Mouse (Mus musculus): Measurements from ENCODE around the gene Psmb2. TPM values are rescaled to one million over a fixed set of nuclear protein-coding genes. Genes with fewer than 3 reads are reported as not detected.

Psmb2 gene
- polyA plus RNA-seq, 1 experiment, result 154 TPM

- Histone ChIP-seq H3K27me3 (ENCODE audit: control insufficient read depth, insufficient read depth, low read length) (peaks cover 58% of the 10 kb centered on the region), H3K4me3 (ENCODE audit: low read depth, low read length) (no peak overlapping the region), H3K4me1 (ENCODE audit: control insufficient read depth, insufficient read depth, insufficient read length, low read length) (peaks cover 8% of the 10 kb centered on the region), H3K27ac (ENCODE audit: insufficient read depth, low read depth, low read length) (no peak overlapping the region), H3K36me3 (ENCODE audit: control insufficient read depth, insufficient read depth, low read length) (no peaks in the 10 kb centered on the region)
- TF ChIP-seq CTCF (IDR thresholded peaks at IDR 0.05; ENCODE audit: extremely low read depth, insufficient read length, insufficient replicate concordance, low read depth, low read length), result no peak
- TF ChIP-seq POLR2A (IDR thresholded peaks at IDR 0.05; ENCODE audit: low read depth, low read length), result no peak
- WGBS, result 6% methylated on average over 18 of the region's 18 CpGs
Measured at GRCm38 (mm10) chr4:126732111-126732510, 54.7 kb downstream of the Psmb2 start.

GRCm38 (mm10) chr4:126732531-126733380, 55.3 kb downstream of the Psmb2 start:
- peaks cover 58% of the 10 kb centered on the region for H3K27me3 ChIP-seq (ENCODE audit: control insufficient read depth, insufficient read depth, low read length)
- TF ChIP-seq POLR2A (IDR thresholded peaks at IDR 0.05; ENCODE audit: low read depth, low read length) (no peak), CTCF (IDR thresholded peaks at IDR 0.05; ENCODE audit: extremely low read depth, insufficient read length, insufficient replicate concordance, low read depth, low read length) (no peak)
- peaks cover 8% of the 10 kb centered on the region for H3K4me1 ChIP-seq (ENCODE audit: control insufficient read depth, insufficient read depth, insufficient read length, low read length)
- H3K36me3 ChIP-seq (ENCODE audit: control insufficient read depth, insufficient read depth, low read length), result no peaks in the 10 kb centered on the region
- no peak overlapping the region for H3K4me3 ChIP-seq (ENCODE audit: low read depth, low read length)
- no peak overlapping the region for H3K27ac ChIP-seq (ENCODE audit: insufficient read depth, low read depth, low read length)
- whole genome bisulfite sequencing, result 7% methylated on average over 26 of the region's 26 CpGs

- peaks cover 8% of the 10 kb centered on the region for H3K4me1 ChIP-seq (ENCODE audit: control insufficient read depth, insufficient read depth, insufficient read length, low read length)
- H3K4me3 ChIP-seq (ENCODE audit: low read depth, low read length), result no peak overlapping the region
Measured at GRCm38 (mm10) chr4:126734001-126734603, 56.7 kb downstream of the Psmb2 start.

GRCm38 (mm10) chr4:126734700-126735381, 57.4 kb downstream of the Psmb2 start:
- Histone ChIP-seq H3K27me3 (ENCODE audit: control insufficient read depth, insufficient read depth, low read length) (peaks cover 55% of the 10 kb centered on the region), H3K27ac (ENCODE audit: insufficient read depth, low read depth, low read length) (no peak overlapping the region), H3K36me3 (ENCODE audit: control insufficient read depth, insufficient read depth, low read length) (no peaks in the 10 kb centered on the region), H3K4me1 (ENCODE audit: control insufficient read depth, insufficient read depth, insufficient read length, low read length) (peaks cover 8% of the 10 kb centered on the region), H3K4me3 (ENCODE audit: low read depth, low read length) (peak overlapping the region; percentile 26; the same call in 1 of the 2 replicates)
- 6% methylated on average over 51 of the region's 51 CpGs for WGBS
- TF ChIP-seq POLR2A (IDR thresholded peaks at IDR 0.05; ENCODE audit: low read depth, low read length) (no peak), CTCF (IDR thresholded peaks at IDR 0.05; ENCODE audit: extremely low read depth, insufficient read length, insufficient replicate concordance, low read depth, low read length) (no peak)

More at GRCm38 (mm10) chr4:126734001-126734603, 56.7 kb downstream of the Psmb2 start:
- H3K27ac ChIP-seq (ENCODE audit: insufficient read depth, low read depth, low read length), result no peak overlapping the region
- peaks cover 58% of the 10 kb centered on the region for H3K27me3 ChIP-seq (ENCODE audit: control insufficient read depth, insufficient read depth, low read length)
- TF ChIP-seq CTCF (IDR thresholded peaks at IDR 0.05; ENCODE audit: extremely low read depth, insufficient read length, insufficient replicate concordance, low read depth, low read length) (no peak), POLR2A (IDR thresholded peaks at IDR 0.05; ENCODE audit: low read depth, low read length) (no peak)
- 6% methylated on average over 16 of the region's 16 CpGs for WGBS
- H3K36me3 ChIP-seq (ENCODE audit: control insufficient read depth, insufficient read depth, low read length), result no peaks in the 10 kb centered on the region

GRCm38 (mm10) chr4:126735382-126736000, 58.1 kb downstream of the Psmb2 start:
- peak overlapping the region; percentile 26 for H3K4me3 ChIP-seq (ENCODE audit: low read depth, low read length)
- peaks cover 8% of the 10 kb centered on the region for H3K4me1 ChIP-seq (ENCODE audit: control insufficient read depth, insufficient read depth, insufficient read length, low read length)
- no peaks in the 10 kb centered on the region for H3K36me3 ChIP-seq (ENCODE audit: control insufficient read depth, insufficient read depth, low read length)
- TF ChIP-seq POLR2A (IDR thresholded peaks at IDR 0.05; ENCODE audit: low read depth, low read length) (no peak), CTCF (IDR thresholded peaks at IDR 0.05; ENCODE audit: extremely low read depth, insufficient read length, insufficient replicate concordance, low read depth, low read length) (no peak)
- WGBS, result 2% methylated on average over 62 of the region's 62 CpGs
- H3K27ac ChIP-seq (ENCODE audit: insufficient read depth, low read depth, low read length), result no peak overlapping the region
- peaks cover 55% of the 10 kb centered on the region for H3K27me3 ChIP-seq (ENCODE audit: control insufficient read depth, insufficient read depth, low read length)

GRCm38 (mm10) chr4:126736001-126736414, 58.6 kb downstream of the Psmb2 start, which contains the start of gene Tfap2e:
TSS of gene Tfap2e (minus strand) at chr4:126736240.
- no peak within 1 kb of the TSS for H3K27ac ChIP-seq (ENCODE audit: insufficient read depth, low read depth, low read length)
- peaks cover 51% of the 10 kb centered on the region for H3K27me3 ChIP-seq (ENCODE audit: control insufficient read depth, insufficient read depth, low read length)
- H3K36me3 ChIP-seq (ENCODE audit: control insufficient read depth, insufficient read depth, low read length), result no peaks in the 10 kb centered on the region
- TF ChIP-seq CTCF (IDR thresholded peaks at IDR 0.05; ENCODE audit: extremely low read depth, insufficient read length, insufficient replicate concordance, low read depth, low read length), result no peak
- no peak for TF ChIP-seq POLR2A (IDR thresholded peaks at IDR 0.05; ENCODE audit: low read depth, low read length)
- WGBS, result 2% methylated on average over 32 of the region's 32 CpGs
- peak within 1 kb of the TSS; percentile 26 for H3K4me3 ChIP-seq (ENCODE audit: low read depth, low read length)
- H3K4me1 ChIP-seq (ENCODE audit: control insufficient read depth, insufficient read depth, insufficient read length, low read length), result peaks cover 8% of the 10 kb centered on the region

Data from small intestine, adult 2 months (tissue).